Mouse (Mus musculus): ENCODE results near the gene Inafm1. TPM values are rescaled to one million over a fixed set of nuclear protein-coding genes. Genes with fewer than 3 reads are reported as not detected.

Gene Inafm1
- total and polyA plus RNA-seq, 2 experiments from 2014 or later, result 7.7 to 10.7 TPM

- Histone ChIP-seq H3K4me2 (ENCODE audit: low read depth, low read length) (no peak overlapping the region), H3K27me3 (ENCODE audit: control insufficient read depth, insufficient read depth, low read length) (no peaks in the 10 kb centered on the region), H3K9ac (replicated peaks; ENCODE audit: low read depth, low read length) (no peak overlapping the region), H3K4me1 (ENCODE audit: control insufficient read depth, insufficient read depth) (no peaks in the 10 kb centered on the region), H3K27ac (ENCODE audit: low read depth) (no peak overlapping the region), H3K36me3 (replicated peaks; ENCODE audit: control insufficient read depth, insufficient read depth, low read length) (no peaks in the 10 kb centered on the region), H3K9me3 (replicated peaks; ENCODE audit: control insufficient read depth, low read length) (no peaks in the 10 kb centered on the region), H3K4me3 (ENCODE audit: low read depth, low read length) (no peak overlapping the region)
- no peak for ATAC-seq (ENCODE audit: insufficient read depth, low read depth)
- WGBS, result 81% methylated on average over 11 of the region's 11 CpGs
- DNase-seq (ENCODE audit: low spot score), result no peak
- TF ChIP-seq CTCF (IDR thresholded peaks at IDR 0.05; ENCODE audit: low read depth), result no peak
- no peak for TF ChIP-seq EP300 (IDR thresholded peaks at IDR 0.05; ENCODE audit: low read depth)
These were observed 7.6 kb downstream of the Inafm1 start for GRCm38 (mm10) chr7:16265856-16266255.

DNA sequence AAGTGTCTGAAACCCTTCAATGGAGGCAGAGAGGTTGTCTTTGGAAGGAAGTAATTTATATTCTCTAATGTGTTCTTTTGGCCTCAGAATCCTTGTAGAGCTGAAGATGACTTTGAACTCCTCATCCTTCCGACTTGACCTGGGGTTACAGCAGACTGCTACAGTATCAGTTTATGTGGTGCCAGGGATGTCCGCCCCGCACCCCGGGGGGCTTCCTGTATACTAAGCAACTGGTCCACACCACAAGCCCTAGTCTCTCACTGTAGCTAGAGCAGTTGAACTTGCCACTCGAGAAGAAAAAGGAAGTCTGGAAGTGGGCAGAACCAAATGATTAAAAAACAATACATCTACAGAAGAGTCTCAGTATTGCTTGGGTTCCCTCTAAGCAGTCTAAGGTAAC, 9.6 kb downstream of the Inafm1 start:
- Histone ChIP-seq H3K9ac (replicated peaks; ENCODE audit: low read depth, low read length) (no peak overlapping the region), H3K36me3 (replicated peaks; ENCODE audit: control insufficient read depth, insufficient read depth, low read length) (no peaks in the 10 kb centered on the region), H3K4me2 (ENCODE audit: low read depth, low read length) (no peak overlapping the region), H3K27ac (ENCODE audit: low read depth) (no peak overlapping the region), H3K9me3 (replicated peaks; ENCODE audit: control insufficient read depth, low read length) (no peaks in the 10 kb centered on the region), H3K27me3 (ENCODE audit: control insufficient read depth, insufficient read depth, low read length) (no peaks in the 10 kb centered on the region), H3K4me3 (ENCODE audit: low read depth, low read length) (no peak overlapping the region), H3K4me1 (ENCODE audit: control insufficient read depth, insufficient read depth) (no peaks in the 10 kb centered on the region)
- TF ChIP-seq CTCF (IDR thresholded peaks at IDR 0.05; ENCODE audit: low read depth), result no peak
- no peak for TF ChIP-seq EP300 (IDR thresholded peaks at IDR 0.05; ENCODE audit: low read depth)
- 70% methylated on average over 5 of the region's 5 CpGs for WGBS
- DNase-seq (ENCODE audit: low spot score), result no peak
- no peak for ATAC-seq (ENCODE audit: insufficient read depth, low read depth)

DNA sequence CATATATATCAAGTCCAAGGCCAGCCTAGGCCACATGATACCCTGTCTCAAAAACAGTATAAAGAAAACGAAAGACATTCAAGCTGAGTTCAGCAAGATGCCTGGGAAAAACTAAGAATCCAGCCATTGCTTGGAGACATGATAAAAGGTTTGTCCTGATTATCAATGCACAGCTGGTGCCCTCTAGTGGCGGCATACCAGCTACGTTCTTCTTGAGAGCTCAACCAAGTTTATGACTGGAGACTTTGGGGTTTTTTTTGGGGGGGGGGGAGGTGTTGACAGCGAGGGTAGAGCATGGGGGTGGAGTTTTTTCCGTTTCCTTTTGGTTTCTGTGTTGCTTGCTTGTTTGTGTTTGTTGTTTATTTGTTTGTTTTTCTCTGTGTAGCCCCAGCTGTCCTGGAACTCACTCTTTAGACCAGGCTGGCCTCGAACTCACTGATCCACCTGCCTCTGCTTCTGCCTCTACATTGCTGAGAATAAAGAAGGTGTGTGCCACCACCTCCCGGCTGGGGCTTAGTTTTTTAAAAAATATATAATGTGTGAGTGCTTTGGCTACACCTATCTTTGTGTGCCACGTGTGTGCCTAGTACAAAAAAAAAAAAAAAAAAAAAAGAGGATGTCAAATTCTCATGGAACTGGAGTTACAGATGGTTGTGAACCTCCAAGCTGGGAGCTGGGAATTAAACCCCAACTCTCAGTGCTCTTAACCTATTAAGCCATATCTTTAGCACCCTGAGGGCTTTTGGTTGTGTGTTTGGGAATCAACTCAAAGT, 10.2 kb downstream of the Inafm1 start:
- DNase-seq (ENCODE audit: low spot score) (peak; percentile 41), ATAC-seq (ENCODE audit: insufficient read depth, low read depth) (no peak)
- Histone ChIP-seq H3K9me3 (replicated peaks; ENCODE audit: control insufficient read depth, low read length) (no peaks in the 10 kb centered on the region), H3K36me3 (replicated peaks; ENCODE audit: control insufficient read depth, insufficient read depth, low read length) (no peaks in the 10 kb centered on the region), H3K27ac (ENCODE audit: low read depth) (no peak overlapping the region), H3K9ac (replicated peaks; ENCODE audit: low read depth, low read length) (no peak overlapping the region), H3K4me3 (ENCODE audit: low read depth, low read length) (no peak overlapping the region), H3K27me3 (ENCODE audit: control insufficient read depth, insufficient read depth, low read length) (no peaks in the 10 kb centered on the region), H3K4me1 (ENCODE audit: control insufficient read depth, insufficient read depth) (no peaks in the 10 kb centered on the region), H3K4me2 (ENCODE audit: low read depth, low read length) (no peak overlapping the region)
- no peak for TF ChIP-seq EP300 (IDR thresholded peaks at IDR 0.05; ENCODE audit: low read depth)
- TF ChIP-seq CTCF (IDR thresholded peaks at IDR 0.05; ENCODE audit: low read depth), result peak; percentile 77
- 26% methylated on average over 8 of the region's 8 CpGs for WGBS

GRCm38 (mm10) chr7:16261097-16261496, 12.3 kb downstream of the Inafm1 start:
- TF ChIP-seq EP300 (IDR thresholded peaks at IDR 0.05; ENCODE audit: low read depth) (no peak), CTCF (IDR thresholded peaks at IDR 0.05; ENCODE audit: low read depth) (no peak)
- H3K9ac ChIP-seq (replicated peaks; ENCODE audit: low read depth, low read length), result no peak overlapping the region
- H3K4me3 ChIP-seq (ENCODE audit: low read depth, low read length), result no peak overlapping the region
- no peak for DNase-seq (ENCODE audit: low spot score)
- 62% methylated on average over 1 of the region's 1 CpGs for WGBS
- H3K27me3 ChIP-seq (ENCODE audit: control insufficient read depth, insufficient read depth, low read length), result no peaks in the 10 kb centered on the region
- no peak overlapping the region for H3K27ac ChIP-seq (ENCODE audit: low read depth)
- no peak for ATAC-seq (ENCODE audit: insufficient read depth, low read depth)
- no peak overlapping the region for H3K4me2 ChIP-seq (ENCODE audit: low read depth, low read length)
- no peaks in the 10 kb centered on the region for H3K4me1 ChIP-seq (ENCODE audit: control insufficient read depth, insufficient read depth)
- H3K36me3 ChIP-seq (replicated peaks; ENCODE audit: control insufficient read depth, insufficient read depth, low read length), result no peaks in the 10 kb centered on the region
- no peaks in the 10 kb centered on the region for H3K9me3 ChIP-seq (replicated peaks; ENCODE audit: control insufficient read depth, low read length)

DNA sequence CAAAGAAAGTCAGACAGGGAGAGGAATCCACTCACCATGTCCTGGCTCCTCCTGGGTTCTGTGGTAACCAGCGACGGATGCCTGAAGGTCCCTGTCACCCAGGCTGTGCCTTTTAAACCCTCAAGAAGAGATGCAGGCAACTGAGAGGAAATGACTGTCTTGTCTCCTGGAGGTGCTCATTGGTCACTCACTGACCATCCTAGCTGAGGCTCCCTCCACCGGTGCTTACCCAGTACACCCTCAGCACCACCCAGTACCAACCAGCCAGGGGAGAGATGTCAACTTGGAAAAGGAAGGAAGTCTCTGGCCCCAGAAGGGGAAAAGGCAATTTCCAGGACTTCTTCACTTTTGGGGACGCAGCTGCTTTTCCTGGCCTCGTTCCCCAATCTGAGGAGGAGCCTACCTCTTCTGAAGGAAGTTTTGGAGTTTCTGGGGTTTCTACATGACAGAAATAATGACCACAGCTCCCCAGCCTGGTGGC, 14.3 kb downstream of the Inafm1 start, which contains the start of gene C5ar1:
TSS of gene C5ar1 (minus strand) at position 431 of the 481 bp plus-strand sequence.
- Histone ChIP-seq H3K27me3 (ENCODE audit: control insufficient read depth, insufficient read depth, low read length) (no peaks in the 10 kb centered on the region), H3K27ac (ENCODE audit: low read depth) (no peak within 1 kb of the TSS), H3K9ac (replicated peaks; ENCODE audit: low read depth, low read length) (no peak within 1 kb of the TSS), H3K4me2 (ENCODE audit: low read depth, low read length) (no peak within 1 kb of the TSS), H3K9me3 (replicated peaks; ENCODE audit: control insufficient read depth, low read length) (no peaks in the 10 kb centered on the region), H3K4me3 (ENCODE audit: low read depth, low read length) (no peak within 1 kb of the TSS), H3K4me1 (ENCODE audit: control insufficient read depth, insufficient read depth) (no peaks in the 10 kb centered on the region), H3K36me3 (replicated peaks; ENCODE audit: control insufficient read depth, insufficient read depth, low read length) (no peaks in the 10 kb centered on the region)
- TF ChIP-seq EP300 (IDR thresholded peaks at IDR 0.05; ENCODE audit: low read depth) (no peak), CTCF (IDR thresholded peaks at IDR 0.05; ENCODE audit: low read depth) (no peak)
- no peak for ATAC-seq (ENCODE audit: insufficient read depth, low read depth)
- DNase-seq (ENCODE audit: low spot score), result no peak
- 78% methylated on average over 5 of the region's 5 CpGs for WGBS
